Mouse (Mus musculus) midbrain, embryonic 14.5 days (tissue): ENCODE measurements around the gene Pik3r6. TPM values are rescaled to one million over a fixed set of nuclear protein-coding genes. Genes with fewer than 3 reads are reported as not detected.

Source experiments
- ATAC-seq: fragments of 200-750 bp; cut with Nextera tagmentation; 2 replicates; pipeline ENCODE4 v1.8.0; 2017; ENCODE audit warnings: moderate number of reproducible peaks, moderate library complexity; ENCODE audit not compliant: low FRiP score, low TSS enrichment
- DNase-seq: peaks from one replicate; pipeline ENCODE4 v3.0.0-alpha.2; 2015
- H3K27ac ChIP-seq: fragments of 300-500 bp; sonication (generic); replicated peaks from 2 replicates; pipeline ENCODE4 v1.5.1; 2014; ENCODE audit warnings: mild to moderate bottlenecking, low read depth, low read length, moderate library complexity
- H3K27me3 ChIP-seq: fragments of 300-500 bp; sonication (generic); 2 replicates; pipeline ENCODE4 v1.6.1; 2014; ENCODE audit warnings: low read length, control low read depth, mixed read lengths; ENCODE audit not compliant: control insufficient read depth, insufficient read depth
- H3K36me3 ChIP-seq: fragments of 300-500 bp; sonication (generic); 2 replicates; pipeline ENCODE4 v1.6.1; 2014; ENCODE audit warnings: low read length, control low read depth; ENCODE audit not compliant: control insufficient read depth, insufficient read depth
- H3K4me1 ChIP-seq: fragments of 300-500 bp; sonication (generic); 2 replicates; pipeline ENCODE4 v1.6.1; 2014; ENCODE audit warnings: mild to moderate bottlenecking, antibody characterized with exemption, low read length, control low read depth; ENCODE audit not compliant: control insufficient read depth, insufficient read depth
- H3K4me2 ChIP-seq: fragments of 300-500 bp; sonication (generic); 2 replicates; pipeline ENCODE4 v1.6.1; 2014; ENCODE audit warnings: mild to moderate bottlenecking, low read length, moderate library complexity
- H3K4me3 ChIP-seq: fragments of 300-500 bp; sonication (generic); replicated peaks from 2 replicates; pipeline ENCODE4 v1.5.1; 2014; ENCODE audit warnings: low read depth, low read length
- H3K9ac ChIP-seq: fragments of 300-500 bp; sonication (generic); replicated peaks from 2 replicates; pipeline ENCODE4 v1.6.1; 2014; ENCODE audit warnings: mild to moderate bottlenecking, low read length, moderate library complexity
- H3K9me3 ChIP-seq: fragments of 300-500 bp; sonication (generic); 2 replicates; pipeline ENCODE4 v1.6.1; 2016; ENCODE audit warnings: low read length, control low read depth, mixed read lengths; ENCODE audit not compliant: control insufficient read depth
- WGBS: fragments of 180-500 bp; shearing (Covaris S2); extraction: QIAGEN DNeasy Blood & Tissue Kit; methylation state at CpG from one replicate; pipeline ENCODE4 v1.1.7; 2014; 5-methylcytosine and 5-hydroxymethylcytosine counted together
- polyA plus RNA-seq: library from polyadenylated mRNA; unstranded; fragments of >200 nt; fragmentation: Nextera tagmentation; extraction: Ambion mirVana; gene quantifications from 2 replicates; pipeline ENCODE4 v1.2.1, GENCODE M21; 2014

The Pik3r6 gene
- polyA plus RNA-seq, 1 experiment from 2014 or later, result 1.5 TPM

DNA sequence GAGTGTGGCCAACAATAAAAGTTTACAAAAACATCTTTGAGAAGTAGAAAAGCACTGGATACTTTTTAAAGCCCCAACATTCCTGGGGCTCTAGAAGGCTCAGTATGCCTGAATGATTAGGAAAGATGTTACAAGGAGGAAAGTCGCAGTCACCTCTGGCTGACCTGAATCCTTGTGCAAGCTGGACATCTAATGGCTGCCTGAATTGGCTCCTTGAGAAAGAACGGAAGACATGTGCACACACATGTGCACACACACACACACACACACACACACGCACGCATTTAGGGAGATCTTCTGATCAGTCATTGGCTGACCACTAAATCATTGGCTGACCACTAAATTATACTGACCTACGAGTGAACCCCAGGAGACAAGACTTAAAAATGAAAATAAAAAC lies 68.0 kb downstream of the Pik3r6 start:
- Histone ChIP-seq H3K27ac (no peak overlapping the region), H3K27me3 (0 out of 2 replicates have a peak, but pooled peaks cover 3% of the 10 kb centered on the region), H3K9me3 (no peaks in the 10 kb centered on the region), H3K36me3 (no peaks in the 10 kb centered on the region), H3K4me2 (no peak overlapping the region), H3K4me3 (no peak overlapping the region), H3K9ac (no peak overlapping the region), H3K4me1 (no peaks in the 10 kb centered on the region)
- DNase-seq, result no peak
- ATAC-seq, result no peak
- WGBS, result 88% methylated on average over 5 of the region's 5 CpGs

DNA sequence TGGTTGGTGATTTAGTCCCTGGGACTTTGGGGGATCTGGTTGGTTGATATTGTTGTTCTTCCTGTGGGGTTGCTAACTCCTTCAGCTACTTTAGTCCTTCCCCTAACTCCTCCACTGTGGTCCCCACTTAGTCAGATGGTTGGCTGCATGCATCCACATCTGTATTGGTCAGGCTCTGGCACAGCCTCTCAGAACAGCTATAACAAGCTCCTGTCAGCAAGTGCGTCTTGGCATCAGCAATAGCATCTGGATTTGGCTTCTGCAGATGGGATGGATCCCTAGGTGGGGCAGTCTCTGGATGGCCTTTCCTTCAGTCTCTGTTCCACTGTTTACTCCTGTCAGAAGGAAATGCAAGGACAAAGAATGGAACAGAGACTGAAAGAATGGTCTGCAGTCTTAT lies 74.3 kb downstream of the Pik3r6 start:
- Histone ChIP-seq H3K9ac (no peak overlapping the region), H3K4me3 (no peak overlapping the region), H3K4me2 (no peak overlapping the region), H3K27ac (no peak overlapping the region), H3K9me3 (no peaks in the 10 kb centered on the region), H3K4me1 (no peaks in the 10 kb centered on the region), H3K36me3 (no peaks in the 10 kb centered on the region), H3K27me3 (no peaks in the 10 kb centered on the region)
- WGBS, result 84% methylated on average over 1 of the region's 1 CpGs
- ATAC-seq (no peak), DNase-seq (no peak)

- peak overlapping the region; percentile 60 for H3K27ac ChIP-seq
- no peak overlapping the region for H3K9ac ChIP-seq
- H3K4me2 ChIP-seq, result no peak overlapping the region
- H3K4me3 ChIP-seq, result no peak overlapping the region
- DNase-seq (peak; percentile 80), ATAC-seq (no peak)
- no peaks in the 10 kb centered on the region for H3K27me3 ChIP-seq
- no peaks in the 10 kb centered on the region for H3K9me3 ChIP-seq
- no peaks in the 10 kb centered on the region for H3K36me3 ChIP-seq
- H3K4me1 ChIP-seq, result peaks cover 6% of the 10 kb centered on the region
- WGBS, result 20% methylated on average over 9 of the region's 9 CpGs
Measured at GRCm38 (mm10) chr11:68579462-68579881, 76.7 kb downstream of the Pik3r6 start.

DNA sequence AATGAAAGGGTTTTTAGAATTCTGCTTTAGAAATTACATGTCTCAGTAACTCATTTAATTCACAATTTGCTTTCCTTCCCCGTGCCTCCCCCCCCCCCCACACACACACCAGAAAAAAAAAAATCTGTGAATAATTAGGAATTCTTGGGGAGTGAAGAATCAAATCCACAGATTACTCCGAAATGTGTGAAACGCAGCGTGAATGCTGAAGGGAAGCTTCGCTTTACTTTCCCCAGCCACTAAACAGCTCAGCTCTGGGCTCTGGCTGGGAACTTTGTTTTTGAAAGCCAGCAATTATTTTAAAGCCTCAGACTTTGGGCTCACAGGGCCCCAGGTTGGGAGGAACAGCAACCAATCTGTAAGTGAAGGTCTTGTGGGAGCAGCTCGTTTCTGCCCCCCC lies 77.7 kb downstream of the Pik3r6 start:
- Histone ChIP-seq H3K4me2 (no peak overlapping the region), H3K27me3 (no peaks in the 10 kb centered on the region), H3K4me1 (peaks cover 6% of the 10 kb centered on the region), H3K4me3 (no peak overlapping the region), H3K9ac (no peak overlapping the region), H3K9me3 (no peaks in the 10 kb centered on the region), H3K36me3 (no peaks in the 10 kb centered on the region), H3K27ac (no peak overlapping the region)
- no peak for DNase-seq
- WGBS, result 27% methylated on average over 6 of the region's 6 CpGs
- ATAC-seq, result no peak

DNA sequence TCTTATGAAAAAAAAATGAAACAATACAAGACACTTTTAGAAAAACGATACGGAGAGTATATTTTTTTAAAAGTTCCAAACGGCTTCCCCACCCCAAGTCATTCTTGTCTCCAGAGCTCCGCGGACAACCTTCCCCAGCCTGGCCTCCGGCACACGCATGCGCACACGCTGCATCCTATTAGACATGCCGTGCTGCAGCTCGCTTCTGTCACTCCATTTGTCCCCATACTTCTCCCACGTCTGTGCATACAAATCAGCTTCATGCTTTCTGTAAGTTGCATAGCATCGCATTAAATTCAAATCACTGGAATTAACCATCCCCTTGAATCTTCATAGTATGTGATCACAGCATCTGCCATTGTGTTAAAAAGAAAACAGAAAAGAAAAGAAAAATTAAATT lies 80.4 kb downstream of the Pik3r6 start:
- Histone ChIP-seq H3K36me3 (no peaks in the 10 kb centered on the region), H3K9ac (no peak overlapping the region), H3K9me3 (no peaks in the 10 kb centered on the region), H3K4me1 (peaks cover 6% of the 10 kb centered on the region), H3K27me3 (no peaks in the 10 kb centered on the region), H3K27ac (no peak overlapping the region), H3K4me3 (no peak overlapping the region), H3K4me2 (0 out of 2 replicates have a peak overlapping the region, but pooled peaks have one; percentile 15)
- ATAC-seq (no peak), DNase-seq (peak; percentile 88)
- WGBS, result 41% methylated on average over 13 of the region's 13 CpGs

DNA sequence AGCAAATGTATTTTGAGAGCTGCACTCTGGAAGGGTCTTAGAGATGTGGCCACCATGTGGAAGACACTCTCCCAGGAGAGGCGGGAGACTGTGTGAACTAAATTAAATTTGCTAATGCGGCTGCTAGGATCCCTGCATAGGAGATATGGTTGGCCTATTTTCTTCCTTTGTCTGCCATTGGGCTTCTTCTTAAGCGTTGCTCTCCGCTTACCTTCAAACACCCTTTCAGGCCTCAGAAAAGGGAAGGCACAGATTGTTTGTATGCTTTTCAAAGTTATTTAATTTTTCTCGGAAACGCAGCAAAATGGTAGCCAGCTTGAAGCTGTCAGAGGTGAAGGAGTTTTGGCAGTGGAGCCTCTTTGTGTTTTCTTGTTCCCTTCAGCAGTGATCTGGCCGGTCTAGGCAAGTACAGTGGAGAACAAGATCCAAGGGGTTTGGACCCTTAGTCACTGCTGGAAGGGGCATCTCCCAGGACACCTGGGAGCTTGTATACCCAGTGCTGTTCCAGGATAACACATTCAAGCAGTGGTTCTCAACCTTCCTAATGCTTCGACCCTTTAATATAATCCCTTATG lies 81.2 kb downstream of the Pik3r6 start:
- ATAC-seq (no peak), DNase-seq (peak; percentile 57)
- WGBS, result 58% methylated on average over 8 of the region's 8 CpGs

GRCm38 (mm10) chr11:68585890-68586289 lies 83.1 kb downstream of the Pik3r6 start:
- Histone ChIP-seq H3K4me2 (no peak overlapping the region), H3K4me3 (no peak overlapping the region), H3K36me3 (no peaks in the 10 kb centered on the region), H3K27ac (no peak overlapping the region), H3K9me3 (no peaks in the 10 kb centered on the region), H3K27me3 (no peaks in the 10 kb centered on the region), H3K9ac (no peak overlapping the region), H3K4me1 (peaks cover 6% of the 10 kb centered on the region)
- whole genome bisulfite sequencing, result 30% methylated on average over 3 of the region's 3 CpGs
- DNase-seq, result peak; percentile 25
- no peak for ATAC-seq

More for the DNA sequence above, 81.2 kb downstream of the Pik3r6 start:
- Histone ChIP-seq H3K27me3 (no peaks in the 10 kb centered on the region), H3K4me1 (peaks cover 6% of the 10 kb centered on the region), H3K4me2 (no peak overlapping the region), H3K9ac (no peak overlapping the region), H3K27ac (peak overlapping the region; percentile 63), H3K36me3 (no peaks in the 10 kb centered on the region), H3K9me3 (no peaks in the 10 kb centered on the region), H3K4me3 (no peak overlapping the region)

- no peak for ATAC-seq
- H3K27me3 ChIP-seq, result no peaks in the 10 kb centered on the region
- no peaks in the 10 kb centered on the region for H3K9me3 ChIP-seq
- no peak within 1 kb of the TSS for H3K4me3 ChIP-seq
- no peaks in the 10 kb centered on the region for H3K36me3 ChIP-seq
- H3K27ac ChIP-seq, result no peak within 1 kb of the TSS
- WGBS, result 62% methylated on average over 5 of the region's 5 CpGs
- H3K4me2 ChIP-seq, result no peak within 1 kb of the TSS
- H3K9ac ChIP-seq, result no peak within 1 kb of the TSS
- peaks cover 6% of the 10 kb centered on the region for H3K4me1 ChIP-seq
- no peak for DNase-seq
Measured at GRCm38 (mm10) chr11:68586721-68587120, 83.9 kb downstream of the Pik3r6 start, which contains the start of gene Ccdc42. TSS of gene Ccdc42 (plus strand) at chr11:68587021.

DNA sequence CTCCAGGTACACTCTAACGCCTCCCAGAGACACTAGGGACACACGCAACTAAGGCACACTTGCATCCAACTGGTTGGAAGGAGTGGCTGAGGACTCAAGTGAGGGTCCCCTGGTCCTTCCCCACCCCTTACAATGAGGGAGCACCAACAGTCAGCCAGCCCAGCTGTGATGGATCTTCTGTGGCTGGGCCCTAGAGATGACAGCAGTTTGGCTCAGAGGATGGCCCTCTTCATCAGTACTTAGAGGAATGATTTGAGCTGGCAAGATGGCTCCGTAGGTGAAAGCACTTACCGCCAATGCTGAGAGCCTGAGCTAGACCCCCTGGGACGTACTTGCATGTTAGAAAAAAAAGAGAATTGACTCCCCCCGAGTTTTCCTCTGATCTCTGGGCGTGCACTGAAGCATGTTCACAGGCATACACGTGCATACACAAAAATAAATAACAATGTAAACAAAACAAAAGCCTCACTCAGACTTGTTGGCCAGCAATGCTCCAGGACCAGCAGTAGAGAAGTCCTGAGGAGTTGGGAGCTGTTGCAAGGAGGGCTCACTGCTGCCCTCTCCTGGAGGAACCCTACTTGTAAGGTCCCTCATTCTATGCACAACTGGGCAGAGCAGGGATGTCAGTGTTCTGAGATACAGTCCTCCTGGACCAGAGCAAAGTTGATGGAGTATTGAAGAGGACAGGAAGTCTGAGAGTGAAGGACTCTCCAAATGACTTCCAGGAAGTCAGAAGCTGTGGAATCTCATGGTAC lies 86.4 kb downstream of the Pik3r6 start:
- Histone ChIP-seq H3K9ac (no peak overlapping the region), H3K36me3 (no peaks in the 10 kb centered on the region), H3K27ac (no peak overlapping the region), H3K9me3 (no peaks in the 10 kb centered on the region), H3K4me3 (no peak overlapping the region), H3K27me3 (no peaks in the 10 kb centered on the region), H3K4me1 (peaks cover under 1% of the 10 kb centered on the region; the same call in 1 of the 2 replicates), H3K4me2 (no peak overlapping the region)
- peak; percentile 82 for DNase-seq
- WGBS, result 63% methylated on average over 8 of the region's 8 CpGs
- ATAC-seq, result no peak
